Mouse (Mus musculus): ENCODE measurements around the gene Tgm3. TPM values are rescaled to one million over a fixed set of nuclear protein-coding genes. Genes with fewer than 3 reads are reported as not detected.

The Tgm3 gene
- 0.14 and 0.27 TPM in 2 replicates for polyA plus RNA-seq (2014; fragmentation: Nextera tagmentation; extraction: Ambion mirVana)

- H3K27me3 ChIP-seq (ENCODE audit: control insufficient read depth, insufficient read depth, low read length), result no peaks in the 10 kb centered on the region
- no peaks in the 10 kb centered on the region for H3K9me3 ChIP-seq (ENCODE audit: control insufficient read depth, low read depth, low read length)
- no peak within 1 kb of the TSS for H3K27ac ChIP-seq (ENCODE audit: low read length)
- no peak within 1 kb of the TSS for H3K4me3 ChIP-seq (ENCODE audit: low read depth, low read length)
- no peak for ATAC-seq (ENCODE audit: insufficient number of reproducible peaks, insufficient read depth, low FRiP score, low read depth)
- H3K4me1 ChIP-seq (ENCODE audit: control insufficient read depth, insufficient read depth, low read length), result no peaks in the 10 kb centered on the region
- H3K4me2 ChIP-seq (replicated peaks; ENCODE audit: low read depth, low read length), result no peak within 1 kb of the TSS
- no peaks in the 10 kb centered on the region for H3K36me3 ChIP-seq (ENCODE audit: control insufficient read depth, insufficient read depth, low read length)
- WGBS, result 36% methylated on average over 7 of the region's 7 CpGs
- no peak within 1 kb of the TSS for H3K9ac ChIP-seq (replicated peaks; ENCODE audit: low read depth, low read length)
Observed at GRCm38 (mm10) chr2:130012026-130012425, at the start of gene Tgm3. TSS of gene Tgm3 (plus strand) at chr2:130012349.

- no peaks in the 10 kb centered on the region for H3K9me3 ChIP-seq (ENCODE audit: control insufficient read depth, low read depth, low read length)
- H3K4me2 ChIP-seq (replicated peaks; ENCODE audit: low read depth, low read length), result no peak overlapping the region
- H3K9ac ChIP-seq (replicated peaks; ENCODE audit: low read depth, low read length), result no peak overlapping the region
- no peaks in the 10 kb centered on the region for H3K4me1 ChIP-seq (ENCODE audit: control insufficient read depth, insufficient read depth, low read length)
- H3K4me3 ChIP-seq (ENCODE audit: low read depth, low read length), result no peak overlapping the region
- no peaks in the 10 kb centered on the region for H3K36me3 ChIP-seq (ENCODE audit: control insufficient read depth, insufficient read depth, low read length)
- H3K27me3 ChIP-seq (ENCODE audit: control insufficient read depth, insufficient read depth, low read length), result no peaks in the 10 kb centered on the region
- no peak for ATAC-seq (ENCODE audit: insufficient number of reproducible peaks, insufficient read depth, low FRiP score, low read depth)
- H3K27ac ChIP-seq (ENCODE audit: low read length), result no peak overlapping the region
- WGBS, result 77% methylated on average over 4 of the region's 4 CpGs
Observed at GRCm38 (mm10) chr2:129980608-129981007, 31.5 kb upstream of the Tgm3 start.

- Histone ChIP-seq H3K4me1 (ENCODE audit: control insufficient read depth, insufficient read depth, low read length) (no peaks in the 10 kb centered on the region), H3K4me2 (replicated peaks; ENCODE audit: low read depth, low read length) (no peak overlapping the region), H3K36me3 (ENCODE audit: control insufficient read depth, insufficient read depth, low read length) (no peaks in the 10 kb centered on the region), H3K27me3 (ENCODE audit: control insufficient read depth, insufficient read depth, low read length) (no peaks in the 10 kb centered on the region), H3K27ac (ENCODE audit: low read length) (no peak overlapping the region), H3K4me3 (ENCODE audit: low read depth, low read length) (no peak overlapping the region), H3K9ac (replicated peaks; ENCODE audit: low read depth, low read length) (no peak overlapping the region), H3K9me3 (ENCODE audit: control insufficient read depth, low read depth, low read length) (no peaks in the 10 kb centered on the region)
- 92% methylated on average over 6 of the region's 6 CpGs for WGBS
- ATAC-seq (ENCODE audit: insufficient number of reproducible peaks, insufficient read depth, low FRiP score, low read depth), result no peak
Observed at GRCm38 (mm10) chr2:129987527-129988045, 24.6 kb upstream of the Tgm3 start.

- no peaks in the 10 kb centered on the region for H3K27me3 ChIP-seq (ENCODE audit: control insufficient read depth, insufficient read depth, low read length)
- no peaks in the 10 kb centered on the region for H3K36me3 ChIP-seq (ENCODE audit: control insufficient read depth, insufficient read depth, low read length)
- H3K9ac ChIP-seq (replicated peaks; ENCODE audit: low read depth, low read length), result no peak overlapping the region
- no peak overlapping the region for H3K4me2 ChIP-seq (replicated peaks; ENCODE audit: low read depth, low read length)
- no peak overlapping the region for H3K4me3 ChIP-seq (ENCODE audit: low read depth, low read length)
- no peak overlapping the region for H3K27ac ChIP-seq (ENCODE audit: low read length)
- no peaks in the 10 kb centered on the region for H3K9me3 ChIP-seq (ENCODE audit: control insufficient read depth, low read depth, low read length)
- no peaks in the 10 kb centered on the region for H3K4me1 ChIP-seq (ENCODE audit: control insufficient read depth, insufficient read depth, low read length)
- WGBS, result 91% methylated on average over 2 of the region's 2 CpGs
- ATAC-seq (ENCODE audit: insufficient number of reproducible peaks, insufficient read depth, low FRiP score, low read depth), result no peak
Observed at GRCm38 (mm10) chr2:129989646-129990045, 22.5 kb upstream of the Tgm3 start.

- no peaks in the 10 kb centered on the region for H3K36me3 ChIP-seq (ENCODE audit: control insufficient read depth, insufficient read depth, low read length)
- no peak overlapping the region for H3K9ac ChIP-seq (replicated peaks; ENCODE audit: low read depth, low read length)
- ATAC-seq (ENCODE audit: insufficient number of reproducible peaks, insufficient read depth, low FRiP score, low read depth), result no peak
- no peak overlapping the region for H3K4me3 ChIP-seq (ENCODE audit: low read depth, low read length)
- H3K27me3 ChIP-seq (ENCODE audit: control insufficient read depth, insufficient read depth, low read length), result no peaks in the 10 kb centered on the region
- no peak overlapping the region for H3K27ac ChIP-seq (ENCODE audit: low read length)
- no peaks in the 10 kb centered on the region for H3K4me1 ChIP-seq (ENCODE audit: control insufficient read depth, insufficient read depth, low read length)
- WGBS, result 79% methylated on average over 3 of the region's 3 CpGs
- H3K4me2 ChIP-seq (replicated peaks; ENCODE audit: low read depth, low read length), result no peak overlapping the region
- H3K9me3 ChIP-seq (ENCODE audit: control insufficient read depth, low read depth, low read length), result no peaks in the 10 kb centered on the region
Observed at GRCm38 (mm10) chr2:129994468-129994867, 17.7 kb upstream of the Tgm3 start.

GRCm38 (mm10) chr2:129998476-129998875 is 13.7 kb upstream of the Tgm3 start:
- Histone ChIP-seq H3K9me3 (ENCODE audit: control insufficient read depth, low read depth, low read length) (no peaks in the 10 kb centered on the region), H3K4me1 (ENCODE audit: control insufficient read depth, insufficient read depth, low read length) (no peaks in the 10 kb centered on the region), H3K4me3 (ENCODE audit: low read depth, low read length) (no peak overlapping the region), H3K27me3 (ENCODE audit: control insufficient read depth, insufficient read depth, low read length) (no peaks in the 10 kb centered on the region), H3K4me2 (replicated peaks; ENCODE audit: low read depth, low read length) (no peak overlapping the region), H3K36me3 (ENCODE audit: control insufficient read depth, insufficient read depth, low read length) (no peaks in the 10 kb centered on the region), H3K27ac (ENCODE audit: low read length) (no peak overlapping the region), H3K9ac (replicated peaks; ENCODE audit: low read depth, low read length) (no peak overlapping the region)
- whole genome bisulfite sequencing, result 53% methylated on average over 7 of the region's 7 CpGs
- no peak for ATAC-seq (ENCODE audit: insufficient number of reproducible peaks, insufficient read depth, low FRiP score, low read depth)

GRCm38 (mm10) chr2:129999296-129999695 is 12.9 kb upstream of the Tgm3 start:
- Histone ChIP-seq H3K4me1 (ENCODE audit: control insufficient read depth, insufficient read depth, low read length) (no peaks in the 10 kb centered on the region), H3K4me3 (ENCODE audit: low read depth, low read length) (no peak overlapping the region), H3K4me2 (replicated peaks; ENCODE audit: low read depth, low read length) (no peak overlapping the region), H3K9ac (replicated peaks; ENCODE audit: low read depth, low read length) (no peak overlapping the region), H3K36me3 (ENCODE audit: control insufficient read depth, insufficient read depth, low read length) (no peaks in the 10 kb centered on the region), H3K27ac (ENCODE audit: low read length) (no peak overlapping the region), H3K27me3 (ENCODE audit: control insufficient read depth, insufficient read depth, low read length) (no peaks in the 10 kb centered on the region), H3K9me3 (ENCODE audit: control insufficient read depth, low read depth, low read length) (no peaks in the 10 kb centered on the region)
- ATAC-seq (ENCODE audit: insufficient number of reproducible peaks, insufficient read depth, low FRiP score, low read depth), result no peak
- WGBS, result 83% methylated on average over 4 of the region's 4 CpGs

- WGBS, result 96% methylated on average over 3 of the region's 3 CpGs
Observed at GRCm38 (mm10) chr2:130000601-130001000, 11.5 kb upstream of the Tgm3 start.

GRCm38 (mm10) chr2:130004046-130004445 is 8.1 kb upstream of the Tgm3 start:
- H3K9me3 ChIP-seq (ENCODE audit: control insufficient read depth, low read depth, low read length), result no peaks in the 10 kb centered on the region
- 40% methylated on average over 4 of the region's 4 CpGs for WGBS
- ATAC-seq (ENCODE audit: insufficient number of reproducible peaks, insufficient read depth, low FRiP score, low read depth), result no peak
- no peaks in the 10 kb centered on the region for H3K4me1 ChIP-seq (ENCODE audit: control insufficient read depth, insufficient read depth, low read length)
- H3K36me3 ChIP-seq (ENCODE audit: control insufficient read depth, insufficient read depth, low read length), result no peaks in the 10 kb centered on the region
- H3K4me3 ChIP-seq (ENCODE audit: low read depth, low read length), result no peak overlapping the region
- H3K9ac ChIP-seq (replicated peaks; ENCODE audit: low read depth, low read length), result no peak overlapping the region
- H3K27ac ChIP-seq (ENCODE audit: low read length), result no peak overlapping the region
- no peaks in the 10 kb centered on the region for H3K27me3 ChIP-seq (ENCODE audit: control insufficient read depth, insufficient read depth, low read length)
- no peak overlapping the region for H3K4me2 ChIP-seq (replicated peaks; ENCODE audit: low read depth, low read length)

More at GRCm38 (mm10) chr2:130000601-130001000, 11.5 kb upstream of the Tgm3 start:
- Histone ChIP-seq H3K9me3 (ENCODE audit: control insufficient read depth, low read depth, low read length) (no peaks in the 10 kb centered on the region), H3K27ac (ENCODE audit: low read length) (no peak overlapping the region), H3K36me3 (ENCODE audit: control insufficient read depth, insufficient read depth, low read length) (no peaks in the 10 kb centered on the region), H3K4me3 (ENCODE audit: low read depth, low read length) (no peak overlapping the region), H3K4me1 (ENCODE audit: control insufficient read depth, insufficient read depth, low read length) (no peaks in the 10 kb centered on the region), H3K4me2 (replicated peaks; ENCODE audit: low read depth, low read length) (no peak overlapping the region), H3K27me3 (ENCODE audit: control insufficient read depth, insufficient read depth, low read length) (no peaks in the 10 kb centered on the region), H3K9ac (replicated peaks; ENCODE audit: low read depth, low read length) (no peak overlapping the region)
- no peak for ATAC-seq (ENCODE audit: insufficient number of reproducible peaks, insufficient read depth, low FRiP score, low read depth)
